Mouse (Mus musculus): Measurements from ENCODE around the gene 1700012B09Rik. TPM values are rescaled to one million over a fixed set of nuclear protein-coding genes. Genes with fewer than 3 reads are reported as not detected.

1700012B09Rik gene
- polyA plus RNA-seq, 1 experiment from 2014 or later, result not detected

Other genes with a start within 250 kb of the 1700012B09Rik start
- 1.8 and 2.1 TPM in 2 replicates for gene Amotl1, start 126.0 kb downstream of the 1700012B09Rik start, polyA plus RNA-seq (2015; fragmentation: Nextera tagmentation; extraction: Ambion mirVana)
- gene Piwil4, start 30.3 kb downstream of the 1700012B09Rik start, polyA plus RNA-seq (2015; fragmentation: Nextera tagmentation; extraction: Ambion mirVana), result 0.10 TPM in 1 of 2 replicates, not detected in the other
- 0.63 and 0.76 TPM in 2 replicates for gene Fut4, start 18.6 kb downstream of the 1700012B09Rik start, polyA plus RNA-seq (2015; fragmentation: Nextera tagmentation; extraction: Ambion mirVana)
- gene Mre11a, start 13.6 kb upstream of the 1700012B09Rik start, polyA plus RNA-seq (2015; fragmentation: Nextera tagmentation; extraction: Ambion mirVana), result 11.4 and 12.4 TPM in 2 replicates
- 21.2 and 23.2 TPM in 2 replicates for gene Ankrd49, start 13.8 kb upstream of the 1700012B09Rik start, polyA plus RNA-seq (2015; fragmentation: Nextera tagmentation; extraction: Ambion mirVana)
- gene Gpr83, start 89.2 kb upstream of the 1700012B09Rik start, polyA plus RNA-seq (2015; fragmentation: Nextera tagmentation; extraction: Ambion mirVana), result 0.03 and 0.05 TPM in 2 replicates
- gene Izumo1r, start 132.9 kb upstream of the 1700012B09Rik start, polyA plus RNA-seq (2015; fragmentation: Nextera tagmentation; extraction: Ambion mirVana), result not detected in 2 replicates

Measured in liver, embryonic 15.5 days (tissue).